Mouse (Mus musculus) kidney, adult 2 months (tissue): ENCODE measurements around the gene Senp7.

ENCODE experiments used
- CTCF ChIP-seq: fragments of 200-500 bp; conservative IDR thresholded peaks from 2 replicates; pipeline ENCODE4 v1.5.1; 2011; ENCODE audit warnings: low read depth, mild to moderate bottlenecking, control low read depth, low read length, moderate library complexity, mixed read lengths; ENCODE audit not compliant: insufficient read depth, insufficient read length
- POLR2A ChIP-seq: fragments of 200-500 bp; IDR thresholded peaks from one replicate; pipeline ENCODE4 v1.6.1; 2011; ENCODE audit warnings: low read depth, low read length, control low read depth

DNA sequence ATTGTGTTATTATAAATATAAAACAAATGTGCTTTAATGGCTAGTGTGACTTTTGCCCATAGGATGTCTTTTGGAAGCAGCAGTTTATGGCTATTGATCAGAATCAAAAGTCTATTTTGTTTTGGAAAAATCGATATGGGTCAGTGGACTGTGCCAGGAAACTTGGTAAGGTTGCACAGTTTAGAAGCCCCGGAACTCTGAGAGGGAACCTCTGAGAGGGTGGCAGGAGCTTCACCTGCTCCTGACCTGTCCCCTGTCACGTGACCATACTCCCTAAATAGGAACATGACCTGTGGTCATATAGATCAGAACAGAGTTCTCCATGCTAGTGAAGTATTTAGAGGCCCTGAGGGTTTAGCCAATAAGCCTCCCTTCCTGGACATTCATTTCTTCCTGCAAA is 75.9 kb downstream of the Senp7 start:
- TF ChIP-seq POLR2A: no peak
- TF ChIP-seq CTCF: no peak
